Mouse (Mus musculus): ENCODE results near the gene Antxr2. TPM values are rescaled to one million over a fixed set of nuclear protein-coding genes. Genes with fewer than 3 reads are reported as not detected.

Gene Antxr2
- total and polyA plus RNA-seq, 3 experiments, result 3.6 to 4.0 (median 3.9) TPM

DNA sequence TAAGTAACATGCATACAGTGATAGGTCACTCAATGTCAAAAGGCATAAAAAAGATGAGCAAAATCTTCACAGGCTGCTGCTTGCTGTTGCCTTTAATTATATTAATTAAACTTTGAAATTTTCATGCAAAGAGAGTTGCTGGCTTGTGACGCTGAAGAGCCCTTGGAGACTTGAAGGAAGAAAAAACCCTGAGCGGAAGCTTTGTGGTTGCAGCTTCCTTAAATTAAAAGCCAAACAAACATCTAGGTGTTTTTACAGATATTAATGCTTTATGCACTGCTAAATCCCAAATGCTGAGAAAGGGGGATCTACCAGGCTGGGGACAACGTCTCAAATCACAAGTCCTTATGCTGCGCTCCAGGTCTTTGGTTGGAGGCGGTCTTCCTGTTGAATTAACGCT, 145.4 kb downstream of the Antxr2 start:
- peaks cover 0 to 9% of the 10 kb centered on the region in 2 experiments; a peak in 2 of 4 replicates for H3K4me1 ChIP-seq (ENCODE audit: control insufficient read depth in 1 of 2, insufficient read depth in 2 of 2)
- in situ Hi-C loops (cut with MboI; ENCODE audit: low pct_ligation_motif_present, low pct_unique_long_range_greater_than_20kb, low sequenced_read_pairs), result no loop called here
- TF ChIP-seq CHD2 (IDR thresholded peaks at IDR 0.05; ENCODE audit: low read length) (no peak), ZNF384 (IDR thresholded peaks at IDR 0.05; ENCODE audit: low read depth, low read length) (no peak)
- H3K27ac ChIP-seq (ENCODE audit: insufficient read depth, low read depth), result no peak overlapping the region
- H3K27me3 ChIP-seq (replicated peaks), result no peaks in the 10 kb centered on the region
- no peaks in the 10 kb centered on the region for H3K9me3 ChIP-seq (replicated peaks; ENCODE audit: low read length)
- H3K4me2 ChIP-seq (ENCODE audit: insufficient read depth, low read depth, poor library complexity, severe bottlenecking), result no peak overlapping the region
- dilution Hi-C loops (cut with MboI; ENCODE audit: extremely low pct_ligation_motif_present, extremely low pct_unique_long_range_greater_than_20kb, low sequenced_read_pairs), result no loop called here
- H3K9ac ChIP-seq (ENCODE audit: insufficient read depth, low read depth), result no peak overlapping the region
- no peak overlapping the region for H3K4me3 ChIP-seq (replicated peaks in 1 of 3; ENCODE audit: low read depth in 2 of 3, low read length in 2 of 3, poor library complexity in 1 of 3)
- no peaks in the 10 kb centered on the region for H3K79me2 ChIP-seq (replicated peaks; ENCODE audit: control insufficient read depth, extremely low read depth, insufficient read depth, poor library complexity, severe bottlenecking)
- H3K36me3 ChIP-seq (replicated peaks in 1 of 2; ENCODE audit: control insufficient read depth in 1 of 2, insufficient read depth in 1 of 2, low read length in 1 of 2), result peaks cover 0 to 14% of the 10 kb centered on the region in 2 experiments
- DNase-seq (ENCODE audit: extremely low read depth), result no peak

- no peaks in the 10 kb centered on the region for H3K27me3 ChIP-seq (replicated peaks)
- dilution Hi-C loops (cut with MboI; ENCODE audit: extremely low pct_ligation_motif_present, extremely low pct_unique_long_range_greater_than_20kb, low sequenced_read_pairs) (no loop called here), in situ Hi-C loops (cut with MboI; ENCODE audit: low pct_ligation_motif_present, low pct_unique_long_range_greater_than_20kb, low sequenced_read_pairs) (no loop called here)
- H3K27ac ChIP-seq (ENCODE audit: insufficient read depth, low read depth), result no peak overlapping the region
- no peak overlapping the region for H3K9ac ChIP-seq (ENCODE audit: insufficient read depth, low read depth)
- no peak for DNase-seq (ENCODE audit: extremely low read depth)
- H3K36me3 ChIP-seq (replicated peaks in 1 of 2; ENCODE audit: control insufficient read depth in 1 of 2, insufficient read depth in 1 of 2, low read length in 1 of 2), result peaks cover 0 to 14% of the 10 kb centered on the region in 2 experiments
- no peak overlapping the region for H3K4me2 ChIP-seq (ENCODE audit: insufficient read depth, low read depth, poor library complexity, severe bottlenecking)
- H3K79me2 ChIP-seq (replicated peaks; ENCODE audit: control insufficient read depth, extremely low read depth, insufficient read depth, poor library complexity, severe bottlenecking), result no peaks in the 10 kb centered on the region
- no peak for TF ChIP-seq MYC (IDR thresholded peaks at IDR 0.05; ENCODE audit: low read depth, low read length)
- TF ChIP-seq MAFK (IDR thresholded peaks at IDR 0.05; ENCODE audit: insufficient replicate concordance, low read length), result no peak
- no peak for TF ChIP-seq ELF1 (IDR thresholded peaks at IDR 0.05; ENCODE audit: low read depth, low read length)
- no peak for TF ChIP-seq NRF1 (IDR thresholded peaks at IDR 0.05; ENCODE audit: low read depth, low read length)
- no peak for TF ChIP-seq GABPA (IDR thresholded peaks at IDR 0.05; ENCODE audit: insufficient replicate concordance, low read depth, low read length)
- TF ChIP-seq POLR2AphosphoS2 (IDR thresholded peaks at IDR 0.05; ENCODE audit: low read depth, low read length), result no peak
- TF ChIP-seq ZKSCAN1 (IDR thresholded peaks at IDR 0.05; ENCODE audit: borderline replicate concordance, low read depth, low read length), result no peak
- TF ChIP-seq JUND (conservative IDR thresholded peaks at IDR 0.05; ENCODE audit: low read depth, low read length), result no peak
- TF ChIP-seq BHLHE40 (IDR thresholded peaks at IDR 0.05; ENCODE audit: low read depth, low read length), result no peak
- no peak for TF ChIP-seq RCOR1 (conservative IDR thresholded peaks at IDR 0.05; ENCODE audit: low read depth, low read length)
- no peak for TF ChIP-seq CHD2 (IDR thresholded peaks at IDR 0.05; ENCODE audit: low read length)
- H3K4me3 ChIP-seq (replicated peaks in 1 of 3; ENCODE audit: low read depth in 2 of 3, low read length in 2 of 3, poor library complexity in 1 of 3), result no peak overlapping the region
- H3K4me1 ChIP-seq (ENCODE audit: control insufficient read depth in 1 of 2, insufficient read depth in 2 of 2), result peaks cover 0 to 17% of the 10 kb centered on the region in 2 experiments; a peak in 3 of 4 replicates
- H3K9me3 ChIP-seq (replicated peaks; ENCODE audit: low read length), result no peaks in the 10 kb centered on the region
Measured at GRCm38 (mm10) chr5:97884110-97884509, 146.7 kb downstream of the Antxr2 start.

GRCm38 (mm10) chr5:97881421-97881820, 149.4 kb downstream of the Antxr2 start:
- no peak overlapping the region for H3K27ac ChIP-seq (ENCODE audit: insufficient read depth, low read depth)
- no peaks in the 10 kb centered on the region for H3K27me3 ChIP-seq (replicated peaks)
- dilution Hi-C loops (cut with MboI; ENCODE audit: extremely low pct_ligation_motif_present, extremely low pct_unique_long_range_greater_than_20kb, low sequenced_read_pairs), result no loop called here
- H3K4me1 ChIP-seq (ENCODE audit: control insufficient read depth in 1 of 2, insufficient read depth in 2 of 2), result peaks cover 0 to 17% of the 10 kb centered on the region in 2 experiments; a peak in 3 of 4 replicates
- H3K36me3 ChIP-seq (replicated peaks in 1 of 2; ENCODE audit: control insufficient read depth in 1 of 2, insufficient read depth in 1 of 2, low read length in 1 of 2), result peaks cover 0 to 14% of the 10 kb centered on the region in 2 experiments
- TF ChIP-seq POLR2AphosphoS2 (IDR thresholded peaks at IDR 0.05; ENCODE audit: low read depth, low read length) (no peak), MYC (IDR thresholded peaks at IDR 0.05; ENCODE audit: low read depth, low read length) (no peak), ZC3H11A (IDR thresholded peaks at IDR 0.05; ENCODE audit: low read depth, low read length) (no peak), GABPA (IDR thresholded peaks at IDR 0.05; ENCODE audit: insufficient replicate concordance, low read depth, low read length) (no peak), ZNF384 (IDR thresholded peaks at IDR 0.05; ENCODE audit: low read depth, low read length) (no peak), NELFE (IDR thresholded peaks at IDR 0.05; ENCODE audit: low read depth, low read length) (no peak), ETS1 (conservative IDR thresholded peaks at IDR 0.05; ENCODE audit: low read depth, low read length) (no peak), MEF2A (IDR thresholded peaks at IDR 0.05; ENCODE audit: borderline replicate concordance, low read depth, low read length) (no peak), BHLHE40 (IDR thresholded peaks at IDR 0.05; ENCODE audit: low read depth, low read length) (no peak), ZMIZ1 (IDR thresholded peaks at IDR 0.05; ENCODE audit: low read depth, low read length) (no peak)
- H3K9me3 ChIP-seq (replicated peaks; ENCODE audit: low read length), result no peaks in the 10 kb centered on the region
- DNase-seq (ENCODE audit: extremely low read depth), result no peak
- H3K9ac ChIP-seq (ENCODE audit: insufficient read depth, low read depth), result no peak overlapping the region
- no peak overlapping the region for H3K4me2 ChIP-seq (ENCODE audit: insufficient read depth, low read depth, poor library complexity, severe bottlenecking)
- no peaks in the 10 kb centered on the region for H3K79me2 ChIP-seq (replicated peaks; ENCODE audit: control insufficient read depth, extremely low read depth, insufficient read depth, poor library complexity, severe bottlenecking)
- H3K4me3 ChIP-seq (replicated peaks in 1 of 3; ENCODE audit: low read depth in 2 of 3, low read length in 2 of 3, poor library complexity in 1 of 3), result no peak overlapping the region
- in situ Hi-C loops (cut with MboI; ENCODE audit: low pct_ligation_motif_present, low pct_unique_long_range_greater_than_20kb, low sequenced_read_pairs), result no loop called here

Measured in CH12.LX (cell line).